Mouse (Mus musculus): Measurements from ENCODE around the gene Ppp1r37. TPM values are rescaled to one million over a fixed set of nuclear protein-coding genes. Genes with fewer than 3 reads are reported as not detected.
A peak's percentile ranks its signal among the peaks of the same experiment; 100 is the strongest.

Ppp1r37 gene
- polyA plus RNA-seq, 1 experiment from 2014 or later = 23.9 TPM

GRCm38 (mm10) chr7:19560491-19561260, 2.2 kb downstream of the Ppp1r37 start:
- H3K79me2 ChIP-seq (ENCODE audit: inconsistent target) = peaks cover 61% of the 10 kb centered on the region
- H3K4me3 ChIP-seq (ENCODE audit: inconsistent target) = peak overlapping the region; percentile 91
- WGBS (ENCODE audit: missing documents) = 7% methylated on average over 11 of the region's 11 CpGs
- peaks cover 11% of the 10 kb centered on the region for H3K36me3 ChIP-seq (ENCODE audit: inconsistent target)
- peak overlapping the region; percentile 50 for H3K27ac ChIP-seq

GRCm38 (mm10) chr7:19558965-19559364, 3.9 kb downstream of the Ppp1r37 start:
- Histone ChIP-seq H3K4me3 (ENCODE audit: inconsistent target) (no peak overlapping the region), H3K79me2 (ENCODE audit: inconsistent target) (peaks cover 78% of the 10 kb centered on the region), H3K36me3 (ENCODE audit: inconsistent target) (no peaks in the 10 kb centered on the region), H3K27ac (peak overlapping the region; percentile 40)
- 70% methylated on average over 2 of the region's 2 CpGs for WGBS (ENCODE audit: missing documents)

GRCm38 (mm10) chr7:19557982-19558900, 4.6 kb downstream of the Ppp1r37 start:
- 97% methylated on average over 6 of the region's 6 CpGs for WGBS (ENCODE audit: missing documents)
- Histone ChIP-seq H3K36me3 (ENCODE audit: inconsistent target) (0 out of 2 replicates have a peak, but pooled peaks cover 4% of the 10 kb centered on the region), H3K4me3 (ENCODE audit: inconsistent target) (no peak overlapping the region), H3K79me2 (ENCODE audit: inconsistent target) (peaks cover 85% of the 10 kb centered on the region), H3K27ac (peak overlapping the region; percentile 40)

GRCm38 (mm10) chr7:19557086-19557485, 5.8 kb downstream of the Ppp1r37 start:
- Histone ChIP-seq H3K79me2 (ENCODE audit: inconsistent target) (peaks cover 97% of the 10 kb centered on the region), H3K36me3 (ENCODE audit: inconsistent target) (0 out of 2 replicates have a peak, but pooled peaks cover 6% of the 10 kb centered on the region), H3K27ac (no peak overlapping the region), H3K4me3 (ENCODE audit: inconsistent target) (no peak overlapping the region)
- 93% methylated on average over 2 of the region's 2 CpGs for WGBS (ENCODE audit: missing documents)

GRCm38 (mm10) chr7:19554168-19554567, 8.7 kb downstream of the Ppp1r37 start:
- no peak overlapping the region for H3K4me3 ChIP-seq (ENCODE audit: inconsistent target)
- H3K27ac ChIP-seq = no peak overlapping the region
- H3K79me2 ChIP-seq (ENCODE audit: inconsistent target) = peaks cover 100% of the 10 kb centered on the region
- WGBS (ENCODE audit: missing documents) = 100% methylated on average over 1 of the region's 1 CpGs
- 0 out of 2 replicates have a peak, but pooled peaks cover 6% of the 10 kb centered on the region for H3K36me3 ChIP-seq (ENCODE audit: inconsistent target)

GRCm38 (mm10) chr7:19552443-19552842, 10.4 kb downstream of the Ppp1r37 start:
- Histone ChIP-seq H3K4me3 (ENCODE audit: inconsistent target) (no peak overlapping the region), H3K27ac (no peak overlapping the region), H3K79me2 (ENCODE audit: inconsistent target) (peaks cover 100% of the 10 kb centered on the region), H3K36me3 (ENCODE audit: inconsistent target) (0 out of 2 replicates have a peak, but pooled peaks cover 6% of the 10 kb centered on the region)
- 55% methylated on average over 2 of the region's 2 CpGs for WGBS (ENCODE audit: missing documents)

- 0 out of 2 replicates have a peak, but pooled peaks cover 6% of the 10 kb centered on the region for H3K36me3 ChIP-seq (ENCODE audit: inconsistent target)
- no peak overlapping the region for H3K27ac ChIP-seq
- peaks cover 100% of the 10 kb centered on the region for H3K79me2 ChIP-seq (ENCODE audit: inconsistent target)
- 91% methylated on average over 5 of the region's 5 CpGs for WGBS (ENCODE audit: missing documents)
- no peak overlapping the region for H3K4me3 ChIP-seq (ENCODE audit: inconsistent target)
Measured at GRCm38 (mm10) chr7:19551634-19552033, 11.2 kb downstream of the Ppp1r37 start.

- 0 out of 2 replicates have a peak, but pooled peaks cover 6% of the 10 kb centered on the region for H3K36me3 ChIP-seq (ENCODE audit: inconsistent target)
- H3K4me3 ChIP-seq (ENCODE audit: inconsistent target) = no peak overlapping the region
- peaks cover 99% of the 10 kb centered on the region for H3K79me2 ChIP-seq (ENCODE audit: inconsistent target)
- H3K27ac ChIP-seq = no peak overlapping the region
- WGBS (ENCODE audit: missing documents) = 92% methylated on average over 10 of the region's 10 CpGs
Measured at GRCm38 (mm10) chr7:19549394-19549793, 13.5 kb downstream of the Ppp1r37 start.

- Histone ChIP-seq H3K27ac (no peak overlapping the region), H3K36me3 (ENCODE audit: inconsistent target) (no peaks in the 10 kb centered on the region), H3K79me2 (ENCODE audit: inconsistent target) (peaks cover 99% of the 10 kb centered on the region), H3K4me3 (ENCODE audit: inconsistent target) (no peak overlapping the region)
- 96% methylated on average over 2 of the region's 2 CpGs for WGBS (ENCODE audit: missing documents)
Measured at GRCm38 (mm10) chr7:19547344-19547969, 15.4 kb downstream of the Ppp1r37 start.

GRCm38 (mm10) chr7:19546007-19546406, 16.9 kb downstream of the Ppp1r37 start:
- 93% methylated on average over 3 of the region's 3 CpGs for WGBS (ENCODE audit: missing documents)
- Histone ChIP-seq H3K4me3 (ENCODE audit: inconsistent target) (no peak overlapping the region), H3K36me3 (ENCODE audit: inconsistent target) (no peaks in the 10 kb centered on the region), H3K27ac (no peak overlapping the region), H3K79me2 (ENCODE audit: inconsistent target) (peaks cover 99% of the 10 kb centered on the region)

GRCm38 (mm10) chr7:19543584-19543983, 19.3 kb downstream of the Ppp1r37 start:
- Histone ChIP-seq H3K79me2 (ENCODE audit: inconsistent target) (peaks cover 99% of the 10 kb centered on the region), H3K27ac (no peak overlapping the region), H3K36me3 (ENCODE audit: inconsistent target) (no peaks in the 10 kb centered on the region), H3K4me3 (ENCODE audit: inconsistent target) (no peak overlapping the region)
- 35% methylated on average over 6 of the region's 6 CpGs for WGBS (ENCODE audit: missing documents)

- Histone ChIP-seq H3K4me3 (ENCODE audit: inconsistent target) (no peak overlapping the region), H3K36me3 (ENCODE audit: inconsistent target) (no peaks in the 10 kb centered on the region), H3K27ac (no peak overlapping the region), H3K79me2 (ENCODE audit: inconsistent target) (peaks cover 99% of the 10 kb centered on the region)
- 90% methylated on average over 5 of the region's 8 CpGs for WGBS (ENCODE audit: missing documents)
Measured at GRCm38 (mm10) chr7:19542155-19542691, 20.7 kb downstream of the Ppp1r37 start.

- no peaks in the 10 kb centered on the region for H3K36me3 ChIP-seq (ENCODE audit: inconsistent target)
- WGBS (ENCODE audit: missing documents) = 94% methylated on average over 6 of the region's 7 CpGs
- H3K27ac ChIP-seq = no peak overlapping the region
- H3K79me2 ChIP-seq (ENCODE audit: inconsistent target) = peaks cover 99% of the 10 kb centered on the region
- H3K4me3 ChIP-seq (ENCODE audit: inconsistent target) = no peak overlapping the region
Measured at GRCm38 (mm10) chr7:19541681-19542154, 21.2 kb downstream of the Ppp1r37 start.
